14 mouse cellular contexts compared by ENCODE assay signal in the genomic region with DNA sequence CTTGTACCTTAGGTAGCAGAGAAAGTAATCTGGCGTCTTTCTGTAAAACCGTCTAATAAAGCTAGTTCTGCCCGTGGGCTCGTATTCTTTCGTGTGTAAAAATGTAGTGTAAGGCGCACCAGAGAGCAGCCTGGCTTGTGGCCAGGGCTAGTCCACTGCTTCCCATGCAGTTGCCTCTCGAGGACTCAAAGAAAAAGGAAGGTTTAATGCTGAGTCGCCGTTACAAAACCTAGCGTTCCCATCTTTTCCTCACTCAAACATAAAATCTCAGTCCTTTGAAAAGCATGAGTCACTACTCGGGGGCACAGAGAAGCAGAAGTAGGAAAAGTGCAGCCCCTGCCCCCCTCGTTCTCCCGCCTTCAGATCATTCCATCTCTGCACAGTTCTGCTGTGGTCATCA. TPM values are rescaled to one million over a fixed set of nuclear protein-coding genes. Genes with fewer than 3 reads are reported as not detected.
DNase-seq lines count a peak whose midpoint lies in the region; ATAC-seq and TF ChIP-seq lines count a peak whose summit lies in the region.
"Had no signal": no experiment of that assay in that cellular context is flagged by ENCODE, and none has a peak within 500 bp of the region (broad histone marks: within the 10 kb centered on the region; RNA-seq: fewer than 3 reads in every experiment).

No protein-coding gene starts in this region.

- no peaks in the 10 kb centered on the region for H3K27me3 ChIP-seq in kidney, embryonic 15.5 days
- no peaks in the 10 kb centered on the region for H3K27me3 ChIP-seq in lung, embryonic 14.5 days (ENCODE audit: insufficient read depth, low read length)
- H3K27me3 ChIP-seq: heart, embryonic 15.5 days; intestine, embryonic 15.5 days; liver, embryonic 13.5 days; megakaryocyte, embryonic 14.5 days had no signal

- no peak overlapping the region for H3K4me3 ChIP-seq in kidney, embryonic 15.5 days (replicated peaks)
- no peak overlapping the region for H3K4me3 ChIP-seq in lung, embryonic 14.5 days (ENCODE audit: low read depth, low read length)
- H3K4me3 ChIP-seq: heart, embryonic 15.5 days; intestine, embryonic 15.5 days; liver, embryonic 13.5 days; megakaryocyte, embryonic 14.5 days had no signal

- 83% methylated on average over 13 of the region's 13 CpGs for WGBS in kidney, embryonic 15.5 days
- 84% methylated on average over 13 of the region's 13 CpGs for WGBS in lung, embryonic 14.5 days

- H3K27ac ChIP-seq in kidney, embryonic 15.5 days = no peak overlapping the region
- H3K27ac ChIP-seq in lung, embryonic 14.5 days (ENCODE audit: low read depth) = no peak overlapping the region
- H3K27ac ChIP-seq: heart, embryonic 15.5 days; intestine, embryonic 15.5 days; liver, embryonic 13.5 days had no signal

- no peak for TF ChIP-seq CTCF in lung, embryonic 14.5 days (IDR thresholded peaks at IDR 0.05; ENCODE audit: low read depth)

- no peak overlapping the region for H3K9ac ChIP-seq in kidney, embryonic 15.5 days
- H3K9ac ChIP-seq in lung, embryonic 14.5 days = no peak overlapping the region
- H3K9ac ChIP-seq: heart, embryonic 15.5 days; intestine, embryonic 15.5 days; liver, embryonic 13.5 days had no signal

- peaks cover 58% of the 10 kb centered on the region for H3K36me3 ChIP-seq in kidney, embryonic 15.5 days
- peaks cover 49% of the 10 kb centered on the region for H3K36me3 ChIP-seq in lung, embryonic 14.5 days (ENCODE audit: insufficient read depth)

- ATAC-seq in kidney, embryonic 15.5 days (replicated peaks; ENCODE audit: low FRiP score) = no peak
- no peak for ATAC-seq in lung, embryonic 14.5 days (ENCODE audit: insufficient read depth)
- ATAC-seq: intestine, embryonic 15.5 days; lung, postnatal 0 days had no signal

- H3K4me2 ChIP-seq in kidney, embryonic 15.5 days = no peak overlapping the region
- no peak overlapping the region for H3K4me2 ChIP-seq in lung, embryonic 14.5 days
- H3K4me2 ChIP-seq: heart, embryonic 15.5 days; intestine, embryonic 15.5 days; liver, embryonic 13.5 days had no signal

- H3K4me1 ChIP-seq in kidney, embryonic 15.5 days = no peaks in the 10 kb centered on the region
- H3K4me1 ChIP-seq in lung, embryonic 14.5 days (ENCODE audit: insufficient read depth) = no peaks in the 10 kb centered on the region
- H3K4me1 ChIP-seq: intestine, embryonic 15.5 days; liver, embryonic 13.5 days had no signal

- no peaks in the 10 kb centered on the region for H3K9me3 ChIP-seq in kidney, embryonic 15.5 days (replicated peaks)
- no peaks in the 10 kb centered on the region for H3K9me3 ChIP-seq in lung, embryonic 14.5 days (ENCODE audit: low read depth, low read length)
- H3K9me3 ChIP-seq: heart, embryonic 15.5 days; intestine, embryonic 15.5 days; liver, embryonic 13.5 days; megakaryocyte, embryonic 14.5 days had no signal

- DNase-seq in cerebellum, postnatal 14 days = peak; percentile 47 to 56
- no peak for DNase-seq in cerebellum, postnatal 4 days (ENCODE audit: low spot score in 2 of 2)
- peak; percentile 33 for DNase-seq in kidney, postnatal 14 days
- DNase-seq in lung, embryonic 14.5 days = peak; percentile 37
- no peak for DNase-seq in lung, postnatal 25 days (ENCODE audit: low spot score)
- DNase-seq in brain, adult 2 months (ENCODE audit: low read depth, low spot score) = peak; percentile 53
- DNase-seq in thymus, postnatal 25 days = no peak
- DNase-seq: cerebellum, adult 9-11 months; liver, embryonic 13.5 days had no signal

RNA-seq across cellular contexts. Expression of a gene that starts 42.9 kb away (rescaled TPM):
- 35.4 and 40.4 TPM in 2 replicates for polyA plus RNA-seq in kidney, embryonic 15.5 days (2015; fragmentation: Nextera tagmentation; extraction: Ambion mirVana)
- polyA plus RNA-seq in lung, embryonic 14.5 days (2014; fragmentation: Nextera tagmentation; extraction: Ambion mirVana) = 41.0 and 41.3 TPM in 2 replicates

Comparison
In these comparisons a context has a peak if more than half of its experiments do, and no peak if none do; other contexts are left out.
1. DNase-seq: peak in cerebellum, postnatal 14 days (2 of 2), kidney, postnatal 14 days (single experiment), lung, embryonic 14.5 days (single experiment) and brain, adult 2 months (single experiment); none in cerebellum, postnatal 4 days (0 of 2), lung, postnatal 25 days (single experiment) and thymus, postnatal 25 days (single experiment).